Comparison of ENCODE assay signal across 9 mouse cellular contexts in genomic region chr13:63555885-63556284, GRCm38 (mm10). TPM values are rescaled to one million over a fixed set of nuclear protein-coding genes. Genes with fewer than 3 reads are reported as not detected.
DNase-seq lines count a peak whose midpoint lies in the region; ATAC-seq lines count a peak whose summit lies in the region.
"Had no signal": no experiment of that assay in that cellular context is flagged by ENCODE, and none has a peak within 500 bp of the region (broad histone marks: within the 10 kb centered on the region; RNA-seq: fewer than 3 reads in every experiment).

No protein-coding gene starts in this region.

- no peak for ATAC-seq in heart, embryonic 14.5 days (ENCODE audit: insufficient number of reproducible peaks, insufficient read depth, low FRiP score, low read depth)
- peak; percentile 51 for ATAC-seq in inflammation-experienced regulatory T-cells, adult 6 months
- ATAC-seq in neural tube, embryonic 12.5 days (ENCODE audit: low FRiP score, low read depth), result no peak

- 45% methylated on average over 5 of the region's 5 CpGs for WGBS in heart, embryonic 14.5 days
- 33% methylated on average over 5 of the region's 5 CpGs for WGBS in embryonic facial prominence, embryonic 10.5 days
- 20% methylated on average over 5 of the region's 5 CpGs for WGBS in neural tube, embryonic 12.5 days

- H3K36me3 ChIP-seq in heart, embryonic 14.5 days (ENCODE audit: control insufficient read depth, insufficient read depth, low read length), result 0 out of 2 replicates have a peak, but pooled peaks cover 14% of the 10 kb centered on the region
- peaks cover 73% of the 10 kb centered on the region for H3K36me3 ChIP-seq in embryonic facial prominence, embryonic 10.5 days (replicated peaks)
- no peaks in the 10 kb centered on the region for H3K36me3 ChIP-seq in neural tube, embryonic 12.5 days

- no peak overlapping the region for H3K4me3 ChIP-seq in heart, embryonic 14.5 days (ENCODE audit: control insufficient read depth in 1 of 2, insufficient read depth in 1 of 2, low read depth in 1 of 2, low read length in 2 of 2)
- H3K4me3 ChIP-seq in embryonic facial prominence, embryonic 10.5 days, result peak overlapping the region; percentile 39
- no peak overlapping the region for H3K4me3 ChIP-seq in neural tube, embryonic 12.5 days

- H3K9me3 ChIP-seq in heart, embryonic 14.5 days (ENCODE audit: control insufficient read depth, low read length), result no peaks in the 10 kb centered on the region
- no peaks in the 10 kb centered on the region for H3K9me3 ChIP-seq in embryonic facial prominence, embryonic 10.5 days
- no peaks in the 10 kb centered on the region for H3K9me3 ChIP-seq in neural tube, embryonic 12.5 days

- no peak overlapping the region for H3K27ac ChIP-seq in heart, embryonic 14.5 days (replicated peaks in 1 of 2; ENCODE audit: control insufficient read depth in 1 of 2, insufficient read depth in 1 of 2, low read depth in 2 of 2, low read length in 2 of 2)
- 0 out of 2 replicates have a peak overlapping the region, but pooled peaks have one; percentile 44 for H3K27ac ChIP-seq in embryonic facial prominence, embryonic 10.5 days (replicated peaks)
- H3K27ac ChIP-seq in neural tube, embryonic 12.5 days, result peak overlapping the region; percentile 70; the same call in 1 of the 2 replicates

- peak overlapping the region; percentile 17; the same call in 1 of the 2 replicates for H3K9ac ChIP-seq in heart, embryonic 14.5 days (ENCODE audit: low read length)
- 0 out of 2 replicates have a peak overlapping the region, but pooled peaks have one; percentile 13 for H3K9ac ChIP-seq in neural tube, embryonic 12.5 days

- no peak overlapping the region for H3K4me2 ChIP-seq in heart, embryonic 14.5 days (ENCODE audit: low read length)
- peak overlapping the region; percentile 90 for H3K4me2 ChIP-seq in neural tube, embryonic 12.5 days (replicated peaks)

- peaks cover 31 to 80% of the 10 kb centered on the region in 2 experiments for H3K4me1 ChIP-seq in heart, embryonic 14.5 days (ENCODE audit: control insufficient read depth in 2 of 2, insufficient read depth in 2 of 2, low read length in 2 of 2)
- H3K4me1 ChIP-seq in embryonic facial prominence, embryonic 10.5 days, result peaks cover 99% of the 10 kb centered on the region
- H3K4me1 ChIP-seq in neural tube, embryonic 12.5 days, result peaks cover 95% of the 10 kb centered on the region

- no peaks in the 10 kb centered on the region for H3K27me3 ChIP-seq in heart, embryonic 14.5 days (ENCODE audit: control insufficient read depth, insufficient read depth, low read length)
- no peaks in the 10 kb centered on the region for H3K27me3 ChIP-seq in embryonic facial prominence, embryonic 10.5 days (replicated peaks; ENCODE audit: low read depth, poor library complexity, severe bottlenecking)
- H3K27me3 ChIP-seq in neural tube, embryonic 12.5 days (replicated peaks), result no peaks in the 10 kb centered on the region

- DNase-seq in heart, adult 18-20 months, result no peak
- no peak for DNase-seq in embryonic facial prominence, embryonic 10.5 days (ENCODE audit: low spot score)
- no peak for DNase-seq in frontal cortex, postnatal 25 days (ENCODE audit: low spot score in 2 of 2)
- DNase-seq in cerebellum, adult 9-10 months, result no peak
- DNase-seq in gastrocnemius, adult 8-10 months (ENCODE audit: low spot score in 2 of 2), result no peak
- DNase-seq: kidney, postnatal 10 days had no signal

RNA-seq across cellular contexts. Expression of gene Ptch1, which starts 17.5 kb away (rescaled TPM):
- polyA plus RNA-seq in heart, embryonic 14.5 days (2014; fragmentation: Nextera tagmentation; extraction: Ambion mirVana), result 8.4 and 9.0 TPM in 2 replicates
- total RNA-seq in heart, adult 18-20 months (2021), result 10 to 100 TPM in 1 of 2 experiments, 1 to 10 TPM in 1; 9.8 to 10.1 TPM
- polyA plus RNA-seq in embryonic facial prominence, embryonic 10.5 days (2016; fragmentation: Nextera tagmentation; extraction: Ambion mirVana), result 33.0 and 33.5 TPM in 2 replicates
- polyA plus RNA-seq in inflammation-experienced regulatory T-cells, adult 6 months (2017; shearing (Covaris generic)), result 10 to 100 TPM in 2 of 3 experiments, 1 to 10 TPM in 1; 9.5 to 13.2 (median 12.1) TPM
- polyA plus RNA-seq in neural tube, embryonic 12.5 days (2016; fragmentation: Nextera tagmentation; extraction: Ambion mirVana), result 22.6 and 23.9 TPM in 2 replicates
- total RNA-seq in gastrocnemius, adult 8-10 months (2022), result 10 to 100 TPM in 1 of 4 experiments, 1 to 10 TPM in 3; 6.6 to 10.3 (median 8.3) TPM

RNA-seq across cellular contexts. Expression of gene Fancc, which starts 58.8 kb away (rescaled TPM):
- 15.2 and 15.5 TPM in 2 replicates for polyA plus RNA-seq in heart, embryonic 14.5 days (2014; fragmentation: Nextera tagmentation; extraction: Ambion mirVana)
- 1 to 10 TPM; 3.8 to 5.0 TPM for total RNA-seq in heart, adult 18-20 months (2021)
- polyA plus RNA-seq in embryonic facial prominence, embryonic 10.5 days (2016; fragmentation: Nextera tagmentation; extraction: Ambion mirVana), result 22.9 and 25.3 TPM in 2 replicates
- polyA plus RNA-seq in inflammation-experienced regulatory T-cells, adult 6 months (2017; shearing (Covaris generic)), result 10 to 100 TPM in 2 of 3 experiments, 1 to 10 TPM in 1; 8.5 to 18.0 (median 14.4) TPM
- polyA plus RNA-seq in neural tube, embryonic 12.5 days (2016; fragmentation: Nextera tagmentation; extraction: Ambion mirVana), result 22.7 and 24.0 TPM in 2 replicates
- total RNA-seq in gastrocnemius, adult 8-10 months (2022), result 1 to 10 TPM; 2.0 to 2.4 (median 2.1) TPM

Comparison
In these comparisons a context has a peak if more than half of its experiments do, and no peak if none do; other contexts are left out.
1. H3K27ac ChIP-seq: peak in embryonic facial prominence, embryonic 10.5 days (single experiment) and neural tube, embryonic 12.5 days (single experiment); none in heart, embryonic 14.5 days (0 of 2).